Mouse (Mus musculus) right cerebral cortex, adult 18-20 months (tissue): ENCODE data around the gene Sema4g.
"Not testable (repeated sequence)": the region's sequence is repeated elsewhere in the genome, so short reads cannot be mapped to it uniquely, and the experiment has no call there.

Experiments used
- DNase-seq: peaks from one replicate; pipeline ENCODE4 v3.0.0; 2022; ENCODE audit warnings: mixed read lengths

Sema4g gene

DNA sequence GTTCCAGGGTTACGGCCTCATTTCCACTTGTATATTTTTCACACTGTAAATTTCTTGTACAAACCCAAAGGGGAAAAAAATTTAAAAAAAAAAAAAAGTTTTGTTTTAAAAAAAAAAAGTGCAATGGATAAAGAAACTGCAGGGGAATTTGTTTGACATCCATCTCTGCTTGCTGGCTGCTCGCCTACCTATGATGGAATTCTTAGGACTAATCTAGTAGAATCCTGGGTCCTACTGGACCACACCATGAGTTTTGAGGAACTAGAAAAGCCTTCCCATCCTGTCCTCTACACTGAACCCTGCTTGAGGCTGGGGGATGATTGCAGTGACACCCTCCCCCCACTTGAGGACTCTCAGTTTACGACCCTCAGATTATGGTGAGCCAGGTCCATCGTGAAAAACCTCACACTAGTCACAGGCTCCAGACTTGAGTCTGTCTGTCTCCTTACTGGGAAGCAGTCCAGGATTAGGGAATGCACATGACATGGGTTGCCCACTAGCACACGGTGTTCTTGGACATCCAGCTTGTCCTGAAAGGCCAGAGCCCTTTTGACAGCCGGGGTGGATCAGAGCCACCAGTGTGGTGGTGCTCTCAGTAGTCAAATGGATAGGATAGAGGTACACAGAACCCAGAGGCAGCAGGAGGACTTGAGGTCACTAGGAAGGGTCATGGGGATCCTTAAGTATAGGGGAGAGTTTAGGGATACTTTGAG, 38.2 kb downstream of the Sema4g start:
- DNase-seq = no peak

DNA sequence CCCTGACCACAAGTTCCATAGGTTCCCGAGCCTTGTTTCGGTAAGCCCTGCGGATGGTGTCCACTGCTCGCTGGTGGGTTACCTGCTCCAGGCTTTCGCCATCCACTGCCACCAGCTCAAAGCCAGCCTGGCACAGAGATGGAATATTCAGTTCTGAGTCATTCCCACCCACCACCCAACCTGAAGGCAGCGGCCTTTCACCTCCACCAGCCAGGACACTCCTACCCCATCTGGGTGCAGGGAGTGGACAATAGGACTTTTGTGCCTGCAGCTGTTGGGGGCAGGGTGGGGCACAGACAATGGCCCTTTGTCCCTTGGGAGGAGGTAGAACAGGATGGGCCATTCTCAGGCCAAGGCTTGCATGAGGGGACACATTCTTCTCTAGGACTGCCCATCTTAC, 38.9 kb downstream of the Sema4g start:
- DNase-seq = no peak

DNA sequence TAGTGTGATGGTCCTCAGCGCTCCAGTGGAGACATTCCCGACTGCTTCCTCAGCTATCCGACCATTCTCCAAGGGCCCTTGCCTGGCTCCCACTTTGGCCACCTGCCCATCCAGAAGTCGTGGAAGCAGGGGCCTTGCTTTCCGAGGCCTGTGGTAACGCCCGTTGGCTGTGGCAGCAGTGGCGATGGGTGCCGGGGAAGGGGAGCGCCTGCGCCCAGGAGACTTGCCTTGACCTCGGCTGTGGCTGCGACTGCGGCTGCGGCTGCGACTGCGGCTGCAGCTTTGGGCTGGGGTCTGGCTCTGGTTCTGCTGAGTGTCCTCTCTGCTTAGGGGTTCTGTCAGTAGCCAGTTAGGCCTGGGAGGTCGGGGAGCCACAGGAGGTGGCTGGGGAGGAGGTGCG, 39.8 kb downstream of the Sema4g start:
- no peak for DNase-seq

DNA sequence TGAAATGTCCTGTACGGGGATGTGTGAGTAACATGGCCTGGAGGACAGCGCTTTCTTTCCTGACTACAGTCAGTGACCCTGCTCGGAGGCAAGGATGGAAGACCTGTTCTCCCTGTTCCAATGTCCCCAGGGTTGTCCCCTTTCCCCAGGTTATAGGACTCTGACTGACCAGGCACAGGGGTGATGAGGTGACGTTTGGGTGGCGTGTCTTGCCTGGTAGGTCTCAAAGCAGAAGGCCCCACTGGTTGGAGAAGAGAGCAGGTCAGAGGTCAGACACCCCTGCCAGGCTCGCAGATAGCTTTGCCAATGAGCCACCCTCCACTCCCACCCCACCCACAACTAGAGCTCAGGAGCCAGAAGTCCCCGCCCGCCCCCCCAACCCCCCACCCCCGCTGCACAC, 40.7 kb downstream of the Sema4g start:
- no peak for DNase-seq

DNA sequence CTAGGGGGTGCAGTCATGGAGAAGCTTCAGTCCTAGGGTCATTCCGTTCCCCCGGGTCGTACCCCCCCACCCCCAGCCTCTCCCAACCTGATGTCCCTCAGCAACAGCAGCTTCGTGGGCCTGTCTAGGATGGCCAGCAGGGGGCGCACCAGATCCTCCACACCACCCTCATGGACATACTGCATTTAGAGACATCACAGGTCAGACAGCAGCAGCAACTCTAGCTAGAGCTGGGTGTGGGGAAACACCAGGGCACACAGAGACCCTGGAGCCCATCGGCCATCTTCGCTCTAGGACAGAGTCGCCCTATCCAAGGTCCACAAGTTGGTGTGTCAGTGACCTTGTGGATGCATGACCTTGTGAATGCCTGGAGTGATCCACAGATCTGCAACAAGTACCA, 41.2 kb downstream of the Sema4g start:
- no peak for DNase-seq

DNA sequence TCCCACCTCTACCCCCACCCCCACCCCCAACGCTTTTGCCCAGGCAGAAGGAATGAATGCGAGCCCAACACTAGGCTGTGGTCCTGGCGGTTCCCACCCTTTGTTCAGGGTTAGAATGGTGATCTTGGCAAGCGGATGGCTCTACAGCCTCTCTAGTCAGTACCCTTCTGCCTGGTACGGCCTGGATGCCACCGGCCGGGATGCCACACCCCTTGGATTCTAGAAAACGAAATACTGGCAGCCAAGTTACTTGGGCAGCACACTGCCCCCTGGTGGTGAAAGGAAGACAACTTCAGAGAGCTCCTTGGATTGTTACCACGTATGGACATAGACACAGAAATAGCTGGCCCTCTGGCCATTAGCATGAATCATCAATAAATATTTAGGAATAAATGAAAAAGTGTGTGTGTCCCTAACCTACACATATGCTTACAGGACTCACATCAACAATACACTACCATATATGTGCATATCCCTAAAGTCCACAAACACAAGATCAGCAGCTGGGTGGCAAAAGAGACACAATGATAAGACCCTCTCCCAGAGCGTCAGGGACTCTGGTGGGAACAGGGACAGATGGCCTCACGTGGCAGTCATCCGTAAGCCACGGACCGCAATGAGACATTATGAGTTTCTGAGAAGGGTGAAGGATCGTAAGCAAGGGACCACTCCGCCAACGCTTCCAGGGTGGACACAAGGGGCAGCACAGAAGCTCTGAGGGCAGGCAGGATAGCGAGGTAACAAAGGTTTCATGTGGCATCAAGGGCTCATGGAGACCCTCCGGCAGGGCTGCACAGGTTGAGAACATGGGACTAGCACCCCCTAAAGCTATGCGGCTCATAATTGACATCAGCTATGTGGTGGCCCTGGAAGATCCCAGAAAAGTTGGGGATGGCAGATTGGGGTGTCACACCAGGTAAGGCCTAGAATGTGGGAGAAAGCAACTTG, 42.1 kb downstream of the Sema4g start:
- peak; percentile 87 for DNase-seq

DNA sequence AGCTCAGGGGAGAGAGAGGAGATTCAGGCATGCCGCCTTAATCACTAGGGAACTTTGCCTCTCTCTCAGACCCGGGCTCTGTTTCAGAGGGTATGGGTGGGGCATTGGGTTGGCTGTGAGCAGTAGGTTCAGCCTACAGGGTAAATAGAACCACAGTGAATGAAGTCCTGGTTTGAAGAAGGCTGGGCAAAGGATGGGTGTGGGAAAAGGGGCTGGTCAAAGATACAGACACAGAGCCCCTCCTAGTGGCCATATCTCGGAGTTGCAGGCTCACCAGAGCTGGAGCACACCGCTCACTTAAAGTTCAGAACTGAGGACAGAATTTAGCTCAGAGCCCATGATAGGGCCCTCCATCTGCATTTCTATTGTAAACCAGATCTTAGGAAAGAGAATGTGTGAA, 42.9 kb downstream of the Sema4g start:
- DNase-seq = peak; percentile 76

DNA sequence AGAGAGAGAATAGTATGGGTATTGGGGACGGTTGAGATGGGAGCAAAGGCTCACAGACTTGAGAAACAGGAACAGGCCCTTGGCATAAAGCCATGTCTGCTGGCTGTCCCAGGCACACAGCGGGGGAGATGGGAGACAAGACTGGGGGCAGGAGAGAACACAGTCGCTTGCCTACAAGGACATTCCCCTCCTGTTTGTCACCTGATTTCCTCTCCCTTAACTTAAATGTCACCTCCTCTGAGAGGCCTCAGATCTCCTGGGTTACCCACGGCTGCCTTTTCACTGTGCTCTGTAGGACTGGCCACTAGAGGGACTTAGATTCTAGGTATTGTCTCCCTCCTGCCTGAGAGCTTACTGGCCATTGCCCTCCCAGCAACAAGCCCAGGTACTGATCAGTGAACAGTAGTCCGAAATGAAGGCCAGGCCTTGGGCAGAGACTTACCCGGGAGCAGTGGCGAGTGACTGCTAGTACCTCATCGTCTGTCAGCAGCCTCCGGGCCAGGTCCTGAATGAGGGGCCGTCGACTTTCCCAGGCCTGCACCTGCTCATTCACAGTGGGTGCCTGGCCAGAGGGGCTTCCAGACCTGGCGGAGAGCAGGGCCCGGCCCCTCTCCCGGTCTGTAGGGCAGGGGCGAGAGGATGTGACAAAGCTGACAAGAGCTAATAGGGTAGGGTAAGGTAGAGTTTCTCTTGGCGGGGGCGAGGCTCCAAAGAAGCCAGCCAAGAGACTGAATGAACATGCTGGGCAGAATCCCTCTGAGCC, 43.9 kb downstream of the Sema4g start:
- DNase-seq = no peak

DNA sequence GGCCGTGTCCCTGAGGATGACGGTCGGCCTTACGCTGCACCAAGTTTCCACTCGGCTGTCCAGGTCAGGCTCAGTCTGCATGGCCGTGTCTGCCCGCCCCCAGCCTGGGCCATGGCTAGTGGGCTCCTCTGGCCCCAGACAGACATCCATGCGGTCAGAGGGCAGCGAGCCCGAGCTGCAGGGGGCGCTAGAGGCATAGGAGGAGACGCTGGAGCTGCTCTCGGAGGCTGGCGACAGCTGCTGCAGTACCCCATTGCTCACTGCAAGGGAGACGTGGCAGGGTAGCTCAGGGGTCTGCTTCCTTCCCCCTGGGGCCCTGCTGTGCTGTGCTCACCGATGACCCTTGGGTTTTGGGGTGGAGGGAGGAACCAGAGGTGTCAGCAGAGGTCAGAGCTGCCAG, 48.0 kb downstream of the Sema4g start:
- DNase-seq = no peak

DNA sequence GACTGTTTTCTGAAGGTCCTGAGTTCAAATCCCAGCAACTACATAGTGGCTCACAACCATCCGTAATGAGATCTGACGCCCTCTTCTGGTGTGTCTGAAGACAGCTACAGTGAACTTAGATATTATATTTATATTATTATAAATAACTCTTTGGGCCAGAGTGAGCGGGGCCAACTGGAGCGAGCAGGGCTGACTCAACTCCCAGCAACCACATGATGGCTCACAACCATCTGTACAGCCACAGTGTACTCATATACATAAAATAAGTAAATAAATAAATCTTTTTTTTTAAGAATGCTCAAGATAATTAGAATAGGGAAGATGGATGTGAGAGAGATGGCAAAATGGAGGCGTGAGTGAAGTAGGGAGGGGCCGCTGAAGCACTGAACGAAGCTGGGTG, 49.3 kb downstream of the Sema4g start:
- not testable (repeated sequence) for DNase-seq

DNA sequence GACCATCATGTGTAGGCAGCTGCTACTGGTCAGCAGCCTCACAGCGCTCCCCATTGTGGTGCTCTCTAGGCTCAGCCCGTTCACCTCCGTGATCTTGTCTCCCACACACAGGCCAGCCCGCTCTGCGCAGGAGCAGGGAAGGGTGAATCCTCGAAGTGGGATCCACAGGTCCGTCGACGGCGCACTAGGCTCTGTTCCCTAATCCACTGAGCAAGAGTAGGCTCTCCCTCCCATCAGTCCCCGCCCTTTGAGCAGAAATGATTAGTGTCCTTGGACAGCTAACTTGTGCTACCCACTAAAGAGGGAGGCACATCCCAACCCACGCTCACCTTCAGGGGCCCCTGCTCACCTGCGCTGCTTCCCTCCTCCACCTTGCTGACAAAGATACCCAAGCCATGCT, 51.3 kb downstream of the Sema4g start:
- DNase-seq = no peak

DNA sequence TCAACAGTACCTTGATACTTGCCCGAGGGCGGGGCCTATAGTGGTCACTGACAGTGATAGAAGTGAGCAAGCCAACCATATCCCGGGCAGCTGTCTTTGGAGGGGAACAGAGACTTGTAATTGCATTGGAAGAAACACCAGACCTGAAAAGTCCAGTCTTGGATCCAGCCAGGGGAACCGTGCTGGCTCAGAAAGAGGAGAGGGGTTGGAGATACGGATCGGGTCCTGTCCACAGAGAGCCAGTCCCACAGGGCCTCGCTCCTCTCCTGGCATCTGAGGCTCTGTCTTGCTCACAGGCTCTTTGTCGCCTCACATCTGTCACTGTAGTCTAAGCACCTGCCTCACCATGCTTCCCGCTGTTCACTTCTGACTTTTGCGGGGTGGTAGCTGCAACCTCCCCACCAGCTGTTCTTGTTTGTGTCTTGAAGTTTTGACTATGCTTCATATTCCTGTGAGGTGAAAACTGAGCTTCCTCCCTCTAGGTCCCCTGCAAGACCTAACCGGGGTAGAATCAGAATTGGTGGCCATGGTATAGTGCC, 55.6 kb downstream of the Sema4g start:
- no peak for DNase-seq

DNA sequence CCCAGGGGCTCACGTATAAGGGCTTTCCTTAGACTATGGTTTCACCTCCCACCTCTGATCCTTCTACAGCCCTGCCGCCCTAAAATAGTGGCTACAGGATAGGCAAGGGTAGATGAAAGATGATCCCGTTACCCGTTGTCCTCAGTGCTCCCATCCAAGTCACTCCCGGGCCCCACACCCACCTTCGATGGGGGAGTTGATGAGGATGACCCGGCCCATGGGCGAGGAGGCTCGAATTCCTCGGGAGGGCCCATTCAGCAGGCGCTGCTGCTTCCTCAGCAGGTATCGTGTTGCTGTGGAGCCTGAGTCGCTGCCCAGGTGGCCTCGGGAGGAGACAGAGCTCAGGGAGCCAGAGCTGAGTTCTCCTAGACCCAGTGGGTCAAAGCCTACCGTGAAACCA, 56.3 kb downstream of the Sema4g start:
- no peak for DNase-seq

DNA sequence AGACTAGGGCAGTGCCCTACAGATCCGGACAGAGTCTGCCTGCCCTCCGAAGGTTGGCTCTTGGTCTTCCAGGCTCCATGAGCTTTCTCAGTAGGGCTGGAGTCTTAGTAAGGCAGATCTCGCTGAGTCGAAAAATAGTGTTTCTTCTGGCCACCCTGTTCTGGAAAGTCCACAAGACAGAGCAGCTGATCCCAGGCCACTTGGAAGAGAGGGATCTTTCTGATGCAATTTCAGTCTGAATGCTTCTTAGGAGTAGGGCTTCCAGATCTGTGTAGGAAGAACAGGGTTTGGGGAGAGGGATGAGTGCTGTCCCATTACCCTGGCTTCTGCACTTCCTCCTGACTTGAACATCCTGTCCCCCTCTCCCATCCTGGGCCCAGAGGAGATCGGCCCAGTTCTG, 56.8 kb downstream of the Sema4g start, which contains the start of gene Pdzd7:
TSS of gene Pdzd7 (minus strand) at position 67 of the 400 bp plus-strand sequence.
- DNase-seq = no peak

DNA sequence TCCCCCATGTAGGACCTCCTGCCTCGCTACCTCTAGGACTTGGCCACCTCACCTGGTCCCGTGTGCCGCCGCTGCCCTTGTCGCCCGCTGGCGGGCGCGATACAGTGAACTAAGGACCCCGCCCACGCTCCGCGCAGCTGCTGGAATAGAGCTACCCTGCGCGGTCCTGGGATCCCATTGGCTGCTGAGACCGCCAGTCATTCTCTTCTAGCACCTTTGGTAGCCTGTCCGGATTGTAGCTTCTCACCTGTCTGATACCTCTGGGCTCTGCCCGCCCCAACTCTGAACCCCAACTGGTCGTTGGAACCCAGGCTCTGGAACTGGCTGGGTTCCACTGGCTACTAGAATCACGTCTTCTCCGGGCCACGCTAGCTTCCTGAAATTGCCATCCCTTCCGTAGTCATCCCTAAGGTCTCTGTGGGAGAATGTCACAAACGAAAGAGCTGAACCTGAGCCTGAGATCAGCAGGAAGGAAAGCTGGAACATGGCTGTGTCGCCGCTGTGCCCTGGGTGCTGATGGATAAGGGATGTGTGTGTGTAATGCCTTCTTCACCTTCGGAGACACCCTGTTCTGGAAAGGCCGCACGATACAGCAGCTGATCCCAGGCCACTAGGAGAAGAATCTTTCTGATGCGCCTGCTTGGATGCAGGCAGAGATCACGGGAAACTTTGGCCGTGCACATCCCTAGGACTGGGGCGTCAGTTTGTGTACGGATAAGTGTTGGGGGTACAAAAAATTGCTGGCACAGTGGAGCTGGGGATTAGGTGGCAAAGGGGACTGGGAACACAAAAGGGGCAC, 57.8 kb downstream of the Sema4g start:
- DNase-seq = peak; percentile 92

DNA sequence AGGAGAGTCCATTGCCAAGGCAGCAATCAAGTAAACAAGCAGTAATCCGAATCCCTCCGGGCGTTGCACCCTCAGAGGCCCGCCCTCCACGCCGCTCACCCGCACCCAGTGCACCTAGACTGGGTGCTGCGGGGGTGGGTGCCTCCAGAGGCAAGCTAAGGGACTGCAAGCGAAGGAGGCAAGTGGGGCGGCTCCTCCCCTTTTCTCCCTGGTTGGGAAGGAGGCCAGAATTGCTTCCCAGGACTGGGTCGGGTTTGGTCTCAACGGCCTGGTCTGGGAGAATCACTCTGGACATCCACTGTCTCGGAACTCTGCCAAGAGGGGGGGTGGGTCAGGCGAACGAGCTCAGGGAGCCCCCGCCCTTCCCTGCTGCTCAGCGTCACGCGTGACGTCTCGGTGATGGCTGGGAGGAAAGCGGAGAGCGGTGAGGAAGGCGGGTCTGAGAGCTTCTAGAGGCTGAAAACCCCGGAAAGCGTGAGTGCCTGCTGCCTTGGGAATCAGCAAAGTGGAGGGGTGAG, 58.6 kb downstream of the Sema4g start, which contains the start of gene Sfxn3:
TSS of gene Sfxn3 (plus strand) at position 87 of the 518 bp plus-strand sequence.
- DNase-seq = peak; percentile 94

DNA sequence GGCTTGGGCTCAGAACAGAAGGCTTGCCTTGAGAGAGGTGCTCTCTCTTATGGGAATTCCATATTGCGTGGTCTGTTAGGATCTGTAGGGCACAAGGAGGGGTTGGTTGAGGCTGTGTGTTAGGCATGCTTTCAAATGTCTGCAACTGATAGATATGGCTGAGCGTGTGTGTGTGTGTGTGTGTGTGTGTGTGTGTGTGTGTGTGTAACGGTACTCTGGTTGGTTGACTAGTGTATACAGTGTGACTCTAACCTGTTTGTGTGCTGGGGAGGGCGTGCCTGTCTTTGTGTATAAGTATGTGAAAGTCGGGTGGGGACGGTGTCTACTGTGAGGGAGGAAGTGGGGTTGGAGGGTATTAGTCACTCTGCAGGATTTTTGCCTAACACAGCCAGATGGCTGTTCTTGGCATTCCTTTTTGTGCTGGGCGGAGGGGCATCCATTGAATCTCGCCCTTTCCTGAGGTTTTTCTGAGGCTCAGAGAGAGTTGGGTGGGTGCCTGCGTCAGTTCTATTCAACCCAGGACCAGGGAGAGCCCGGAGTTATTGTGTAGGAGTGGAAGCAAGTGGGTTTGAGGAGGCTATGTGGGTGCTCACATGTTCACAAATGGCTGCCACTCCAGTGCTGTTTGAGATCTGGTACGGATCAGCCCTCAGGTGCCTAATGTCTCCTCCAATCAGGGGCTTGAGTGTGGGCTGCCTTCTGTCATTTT, 59.2 kb downstream of the Sema4g start:
- DNase-seq = peak; percentile 93

DNA sequence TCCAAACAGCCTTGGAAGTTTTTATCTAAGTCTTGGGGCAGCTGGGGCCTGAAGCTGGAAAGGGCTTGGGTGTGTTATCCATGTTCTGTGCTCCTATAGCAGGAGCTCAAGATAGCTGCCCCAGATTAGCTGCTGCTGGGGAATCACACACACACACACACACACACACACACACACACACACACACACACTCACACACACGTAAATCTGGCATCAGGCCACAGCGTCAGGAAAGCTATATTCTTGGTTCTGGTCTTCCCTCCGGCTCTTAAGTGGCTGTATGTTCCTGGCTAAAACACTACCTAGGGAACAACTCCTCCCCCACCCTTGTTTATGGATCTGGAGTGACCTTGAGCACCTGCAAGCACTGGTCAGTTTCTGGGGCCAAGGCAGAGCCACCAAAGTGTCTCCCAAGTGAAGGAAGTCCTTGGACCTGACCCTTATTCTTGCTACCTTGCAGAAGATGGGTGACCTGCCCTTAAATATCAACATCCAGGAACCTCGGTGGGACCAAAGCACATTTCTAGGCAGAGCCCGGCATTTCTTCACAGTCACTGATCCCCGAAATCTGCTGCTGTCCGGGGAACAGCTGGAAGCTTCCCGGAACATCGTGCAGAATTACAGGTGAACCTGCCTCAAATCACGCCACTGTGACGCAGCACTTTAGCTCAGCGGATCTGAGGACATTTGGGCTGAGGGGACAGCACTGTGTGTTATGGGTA, 59.9 kb downstream of the Sema4g start:
- no peak for DNase-seq

DNA sequence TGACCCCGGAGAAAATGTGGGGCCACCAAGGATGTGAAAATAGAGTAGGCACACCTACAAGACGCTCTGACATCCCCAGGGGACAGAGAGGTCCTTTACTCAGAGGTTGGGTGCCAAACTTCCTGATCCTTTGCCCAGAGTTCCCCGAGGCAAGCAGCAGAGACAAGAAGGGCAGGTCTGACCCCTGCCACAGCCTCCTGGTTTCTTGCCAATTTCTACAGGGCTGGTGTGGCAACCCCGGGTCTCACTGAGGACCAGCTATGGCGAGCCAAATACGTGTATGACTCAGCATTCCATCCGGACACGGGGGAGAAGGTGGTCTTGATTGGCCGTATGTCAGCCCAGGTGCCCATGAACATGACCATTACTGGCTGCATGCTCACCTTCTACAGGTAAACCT, 60.6 kb downstream of the Sema4g start:
- no peak for DNase-seq
